Mouse (Mus musculus) limb, embryonic 11.5 days (tissue): ENCODE results near the gene Klf16. TPM values are rescaled to one million over a fixed set of nuclear protein-coding genes. Genes with fewer than 3 reads are reported as not detected.

ENCODE experiments used
- ATAC-seq: fragments of 200-750 bp; cut with Nextera tagmentation; 2 replicates; pipeline ENCODE4 v1.8.0; 2017; ENCODE audit warnings: low read depth; ENCODE audit not compliant: insufficient number of reproducible peaks, low FRiP score, low TSS enrichment
- DNase-seq: peaks from one replicate; pipeline ENCODE4 v3.0.0-alpha.2; 2015; ENCODE audit warnings: low spot score
- H3K27ac ChIP-seq: fragments of 300-500 bp; sonication (generic); replicated peaks from 2 replicates; pipeline ENCODE4 v1.5.1; 2014; ENCODE audit warnings: low read depth, mild to moderate bottlenecking, low read length
- H3K27me3 ChIP-seq: fragments of 300-500 bp; sonication (generic); 2 replicates; pipeline ENCODE4 v1.6.1; 2014; ENCODE audit warnings: mild to moderate bottlenecking, low read length, mixed read lengths; ENCODE audit not compliant: control insufficient read depth, insufficient read depth
- H3K36me3 ChIP-seq: fragments of 300-500 bp; sonication (generic); 2 replicates; pipeline ENCODE4 v1.6.1; 2014; ENCODE audit warnings: mild to moderate bottlenecking, low read length, moderate library complexity, mixed read lengths; ENCODE audit not compliant: control insufficient read depth, insufficient read depth
- H3K4me1 ChIP-seq: fragments of 300-500 bp; sonication (generic); 2 replicates; pipeline ENCODE4 v1.6.1; 2014; ENCODE audit warnings: low read length, mixed read lengths; ENCODE audit not compliant: control insufficient read depth, insufficient read depth
- H3K4me2 ChIP-seq: fragments of 300-500 bp; sonication (generic); 2 replicates; pipeline ENCODE4 v1.6.1; 2014; ENCODE audit warnings: low read depth, mild to moderate bottlenecking, moderate library complexity; ENCODE audit not compliant: severe bottlenecking
- H3K4me3 ChIP-seq: fragments of 300-500 bp; sonication (generic); 2 replicates; pipeline ENCODE4 v1.5.1; 2014; ENCODE audit warnings: low read depth, low read length
- H3K9ac ChIP-seq: fragments of 300-500 bp; sonication (generic); 2 replicates; pipeline ENCODE4 v1.6.1; 2014; ENCODE audit warnings: mild to moderate bottlenecking, low read length
- H3K9me3 ChIP-seq: fragments of 300-500 bp; sonication (generic); 2 replicates; pipeline ENCODE4 v1.6.1; 2016; ENCODE audit warnings: low read length; ENCODE audit not compliant: control insufficient read depth
- WGBS: fragments of 180-500 bp; shearing (Covaris S2); extraction: QIAGEN DNeasy Blood & Tissue Kit; methylation state at CpG from one replicate; pipeline ENCODE4 v1.1.7; 2014; 5-methylcytosine and 5-hydroxymethylcytosine counted together
- polyA plus RNA-seq: library from polyadenylated mRNA; unstranded; fragments of >200 nt; fragmentation: Nextera tagmentation; extraction: Ambion mirVana; gene quantifications from 2 replicates; pipeline ENCODE4 v1.2.1, GENCODE M21; 2014

Gene Klf16
- polyA plus RNA-seq, 1 experiment from 2014 or later = 5.7 TPM

DNA sequence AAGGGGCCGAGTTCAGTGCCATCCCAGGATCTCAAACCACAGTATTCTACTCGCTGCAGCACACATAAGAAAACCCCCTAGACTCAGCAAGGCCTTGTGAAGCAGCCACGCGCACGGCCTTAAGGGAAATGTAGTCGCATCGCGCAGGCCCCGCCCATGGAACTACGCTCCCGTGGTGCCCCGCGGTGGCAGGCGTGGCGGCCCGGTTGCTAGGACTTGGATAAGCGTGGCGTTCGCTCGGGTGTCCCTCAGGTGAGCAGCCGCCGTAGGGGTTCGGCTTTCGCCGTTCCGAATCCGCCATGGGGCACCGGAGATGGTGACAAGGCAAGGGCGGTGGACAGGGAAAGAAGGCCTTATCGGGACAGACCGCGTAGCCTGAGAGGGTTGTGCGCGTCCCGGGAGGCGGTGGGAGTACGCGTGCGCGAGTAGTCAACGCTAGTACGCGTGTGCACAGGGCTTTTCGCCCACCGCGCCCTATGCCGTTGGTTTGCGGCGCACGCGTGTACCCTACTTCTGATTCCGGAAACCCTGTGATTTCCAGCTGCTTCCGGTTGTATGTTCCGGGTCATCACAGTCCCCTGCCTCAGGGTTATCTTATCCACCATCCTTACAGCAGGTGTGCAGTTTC is 25.7 kb upstream of the Klf16 start, which contains the start of the genes Scamp4 and Adat3:
Gene Scamp4 (plus strand): TSS at position 175 of the 628 bp plus-strand sequence.
Gene Adat3 (plus strand): TSS at position 183 of the 628 bp plus-strand sequence.
- peak; percentile 91 for ATAC-seq
- H3K4me1 ChIP-seq = peaks cover 11% of the 10 kb centered on the region
- H3K27me3 ChIP-seq = no peaks in the 10 kb centered on the region
- under 1% methylated on average over 54 of the region's 54 CpGs for WGBS
- DNase-seq = peak; percentile 94
- peak within 1 kb of the TSS; percentile 53 for H3K9ac ChIP-seq
- H3K4me3 ChIP-seq = peak within 1 kb of the TSS; percentile 71
- H3K9me3 ChIP-seq = no peaks in the 10 kb centered on the region
- peak within 1 kb of the TSS; percentile 90 for H3K4me2 ChIP-seq
- H3K27ac ChIP-seq = peak within 1 kb of the TSS; percentile 73
- H3K36me3 ChIP-seq = peaks cover 9% of the 10 kb centered on the region

- Histone ChIP-seq H3K4me1 (no peaks in the 10 kb centered on the region), H3K9me3 (no peaks in the 10 kb centered on the region), H3K4me2 (no peak overlapping the region), H3K27me3 (no peaks in the 10 kb centered on the region), H3K4me3 (no peak overlapping the region), H3K9ac (no peak overlapping the region), H3K27ac (no peak overlapping the region), H3K36me3 (no peaks in the 10 kb centered on the region)
- WGBS = 43% methylated on average over 4 of the region's 4 CpGs
- no peak for ATAC-seq
- DNase-seq = no peak
Measured at GRCm38 (mm10) chr10:80596318-80596717, 19.2 kb upstream of the Klf16 start.

GRCm38 (mm10) chr10:80589879-80590854 is 13.0 kb upstream of the Klf16 start, which contains the start of gene Abhd17a:
Gene Abhd17a (minus strand): TSS chr10:80590341.
- 0 out of 2 replicates have a peak within 1 kb of the TSS, but pooled peaks have one; percentile 52 for H3K27ac ChIP-seq
- H3K9ac ChIP-seq = peak within 1 kb of the TSS; percentile 82
- H3K9me3 ChIP-seq = no peaks in the 10 kb centered on the region
- peak within 1 kb of the TSS; percentile 78 for H3K4me2 ChIP-seq
- no peaks in the 10 kb centered on the region for H3K27me3 ChIP-seq
- peaks cover 10% of the 10 kb centered on the region for H3K4me1 ChIP-seq
- H3K4me3 ChIP-seq = peak within 1 kb of the TSS; percentile 82
- DNase-seq = peak; percentile 97
- peaks cover 7% of the 10 kb centered on the region for H3K36me3 ChIP-seq
- under 1% methylated on average over 68 of the region's 73 CpGs for WGBS
- ATAC-seq = peak; percentile 93

GRCm38 (mm10) chr10:80589127-80589878 is 12.2 kb upstream of the Klf16 start:
- Histone ChIP-seq H3K4me3 (peak overlapping the region; percentile 82), H3K9ac (peak overlapping the region; percentile 82), H3K9me3 (no peaks in the 10 kb centered on the region), H3K4me1 (peaks cover 13% of the 10 kb centered on the region), H3K4me2 (peak overlapping the region; percentile 78), H3K27ac (no peak overlapping the region), H3K27me3 (no peaks in the 10 kb centered on the region), H3K36me3 (peaks cover 7% of the 10 kb centered on the region)
- WGBS = 21% methylated on average over 12 of the region's 12 CpGs
- DNase-seq (no peak), ATAC-seq (no peak)

DNA sequence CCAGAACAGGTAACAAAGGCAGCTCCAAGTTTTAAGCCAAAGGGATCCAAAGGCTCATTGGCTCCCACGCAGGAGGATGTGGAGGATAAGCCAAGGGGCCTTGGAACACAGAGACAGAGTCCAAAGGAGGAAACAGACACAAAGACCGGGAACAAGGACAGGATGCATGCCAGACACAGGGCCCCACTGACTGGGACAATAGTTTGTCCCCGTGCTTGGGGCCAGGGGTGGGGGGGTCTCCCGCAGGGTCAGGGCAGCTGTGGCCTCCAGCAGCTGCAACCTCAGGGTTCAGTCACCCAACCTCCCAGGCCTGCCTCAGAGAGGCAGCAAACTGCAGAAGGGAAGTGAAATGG is 10.2 kb upstream of the Klf16 start:
- H3K4me2 ChIP-seq = no peak overlapping the region
- H3K4me3 ChIP-seq = no peak overlapping the region
- peaks cover 10% of the 10 kb centered on the region for H3K36me3 ChIP-seq
- peaks cover 13% of the 10 kb centered on the region for H3K4me1 ChIP-seq
- ATAC-seq (no peak), DNase-seq (no peak)
- peak overlapping the region; percentile 68; the same call in 1 of the 2 replicates for H3K27ac ChIP-seq
- H3K27me3 ChIP-seq = no peaks in the 10 kb centered on the region
- no peaks in the 10 kb centered on the region for H3K9me3 ChIP-seq
- H3K9ac ChIP-seq = no peak overlapping the region
- WGBS = 58% methylated on average over 3 of the region's 4 CpGs

GRCm38 (mm10) chr10:80586407-80587304 is 9.5 kb upstream of the Klf16 start:
- 0 out of 2 replicates have a peak overlapping the region, but pooled peaks have one; percentile 3 for H3K4me3 ChIP-seq
- H3K27ac ChIP-seq = peak overlapping the region; percentile 68; the same call in 1 of the 2 replicates
- 94% methylated on average over 45 of the region's 51 CpGs for WGBS
- H3K9me3 ChIP-seq = no peaks in the 10 kb centered on the region
- peaks cover 13% of the 10 kb centered on the region for H3K4me1 ChIP-seq
- peak overlapping the region; percentile 7 for H3K4me2 ChIP-seq
- peaks cover 10% of the 10 kb centered on the region for H3K36me3 ChIP-seq
- H3K27me3 ChIP-seq = no peaks in the 10 kb centered on the region
- no peak for ATAC-seq
- no peak for DNase-seq
- no peak overlapping the region; the same call in 1 of the 2 replicates for H3K9ac ChIP-seq

DNA sequence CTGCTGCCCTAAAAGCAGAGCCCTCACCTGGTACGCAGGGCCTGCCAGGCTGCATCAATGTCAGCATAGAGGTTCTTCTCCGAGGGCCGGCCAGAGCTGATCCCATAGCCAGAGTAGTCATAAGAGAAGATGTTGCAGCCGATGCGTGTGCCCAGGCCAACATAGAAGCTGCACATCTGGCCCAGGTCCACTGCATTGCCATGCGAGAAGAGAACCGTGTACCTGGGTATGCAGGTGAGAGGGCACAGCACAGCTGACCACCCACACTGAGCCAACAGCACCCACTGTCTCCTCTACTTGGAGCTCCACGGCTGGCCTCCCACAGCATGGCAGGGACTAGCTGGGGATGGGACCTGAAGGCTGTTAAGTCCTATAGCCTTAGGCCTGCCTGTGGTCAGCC is 8.5 kb upstream of the Klf16 start:
- ATAC-seq = no peak
- Histone ChIP-seq H3K4me1 (peaks cover 13% of the 10 kb centered on the region), H3K27ac (no peak overlapping the region), H3K4me2 (0 out of 2 replicates have a peak overlapping the region, but pooled peaks have one; percentile 4), H3K27me3 (no peaks in the 10 kb centered on the region), H3K36me3 (peaks cover 10% of the 10 kb centered on the region), H3K9me3 (no peaks in the 10 kb centered on the region), H3K4me3 (no peak overlapping the region), H3K9ac (no peak overlapping the region; the same call in 1 of the 2 replicates)
- 96% methylated on average over 8 of the region's 8 CpGs for WGBS
- DNase-seq = no peak
